Mouse (Mus musculus) monocyte, adult 2 months (primary cell): ENCODE results near the gene Atg16l2.
A peak's percentile ranks its signal among the peaks of the same experiment; 100 is the strongest.

Source experiments
- DNase-seq, 2 experiments: peaks; one replicate each; pipeline ENCODE4 v3.0.0; 2022; ENCODE audit warnings: low spot score in 2 of 2, low read depth in 1 of 2

Gene Atg16l2

GRCm38 (mm10) chr7:101301881-101302456, at the start of gene Atg16l2:
Gene Atg16l2, minus strand, starts transcription at chr7:101302251.
- peak; percentile 81 to 93 for DNase-seq

GRCm38 (mm10) chr7:101349861-101350260, 47.8 kb upstream of the Atg16l2 start:
- DNase-seq, result no peak

- no peak for DNase-seq
Observed at GRCm38 (mm10) chr7:101348312-101348711, 46.3 kb upstream of the Atg16l2 start.

GRCm38 (mm10) chr7:101347767-101348270, 45.8 kb upstream of the Atg16l2 start, which contains the start of gene Arap1:
Gene Arap1, plus strand, starts transcription at chr7:101348067.
- DNase-seq, result peak in 1 of 2 experiments; percentile 38

- no peak for DNase-seq
Observed at GRCm38 (mm10) chr7:101346991-101347390, 44.9 kb upstream of the Atg16l2 start.

DNA sequence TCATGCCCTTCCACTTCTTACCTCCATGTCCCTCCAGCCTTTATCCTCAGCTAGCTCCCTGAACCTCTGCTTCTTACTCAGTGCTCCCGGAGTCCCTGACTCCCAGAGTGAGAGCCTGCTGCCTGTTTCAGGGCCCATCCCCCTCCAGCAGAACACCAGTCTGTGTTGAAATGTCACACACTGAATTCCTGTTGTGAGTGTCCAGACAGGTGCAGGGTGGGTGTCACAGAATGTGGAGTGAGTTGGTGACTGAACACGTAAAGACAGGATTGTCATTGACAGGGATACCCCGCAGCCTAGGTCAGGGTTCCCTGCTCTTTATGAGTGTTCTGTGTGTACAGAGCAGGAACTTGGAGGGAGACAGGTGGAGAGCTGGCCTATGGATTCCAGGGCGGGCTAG, 42.8 kb upstream of the Atg16l2 start:
- no peak for DNase-seq

GRCm38 (mm10) chr7:101343135-101343534, 41.1 kb upstream of the Atg16l2 start:
- DNase-seq, result no peak

- DNase-seq, result no peak
Observed at GRCm38 (mm10) chr7:101341405-101341804, 39.4 kb upstream of the Atg16l2 start.

DNA sequence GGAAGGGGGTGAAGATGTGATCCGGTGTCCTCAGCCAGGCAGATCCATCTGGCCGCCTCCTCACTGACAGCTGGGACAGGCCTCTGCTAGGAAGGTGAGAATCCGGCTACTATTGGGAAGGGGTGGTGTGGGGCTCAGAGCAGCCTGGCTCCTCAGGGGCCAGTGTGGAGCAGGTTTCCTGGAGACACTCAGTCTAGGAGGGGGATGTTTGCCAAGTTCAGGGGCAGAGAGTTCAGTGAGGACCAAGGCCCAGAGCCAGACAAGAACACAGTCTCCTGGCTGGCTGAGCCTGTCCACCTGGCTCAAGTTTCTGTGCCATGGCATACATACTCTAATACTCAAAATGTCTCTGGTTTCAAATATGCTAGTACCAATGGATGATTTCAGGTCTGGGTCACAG, 35.4 kb upstream of the Atg16l2 start:
- no peak for DNase-seq

GRCm38 (mm10) chr7:101336686-101337085, 34.6 kb upstream of the Atg16l2 start:
- DNase-seq, result no peak

GRCm38 (mm10) chr7:101335228-101335627, 33.2 kb upstream of the Atg16l2 start:
- DNase-seq, result no peak

DNA sequence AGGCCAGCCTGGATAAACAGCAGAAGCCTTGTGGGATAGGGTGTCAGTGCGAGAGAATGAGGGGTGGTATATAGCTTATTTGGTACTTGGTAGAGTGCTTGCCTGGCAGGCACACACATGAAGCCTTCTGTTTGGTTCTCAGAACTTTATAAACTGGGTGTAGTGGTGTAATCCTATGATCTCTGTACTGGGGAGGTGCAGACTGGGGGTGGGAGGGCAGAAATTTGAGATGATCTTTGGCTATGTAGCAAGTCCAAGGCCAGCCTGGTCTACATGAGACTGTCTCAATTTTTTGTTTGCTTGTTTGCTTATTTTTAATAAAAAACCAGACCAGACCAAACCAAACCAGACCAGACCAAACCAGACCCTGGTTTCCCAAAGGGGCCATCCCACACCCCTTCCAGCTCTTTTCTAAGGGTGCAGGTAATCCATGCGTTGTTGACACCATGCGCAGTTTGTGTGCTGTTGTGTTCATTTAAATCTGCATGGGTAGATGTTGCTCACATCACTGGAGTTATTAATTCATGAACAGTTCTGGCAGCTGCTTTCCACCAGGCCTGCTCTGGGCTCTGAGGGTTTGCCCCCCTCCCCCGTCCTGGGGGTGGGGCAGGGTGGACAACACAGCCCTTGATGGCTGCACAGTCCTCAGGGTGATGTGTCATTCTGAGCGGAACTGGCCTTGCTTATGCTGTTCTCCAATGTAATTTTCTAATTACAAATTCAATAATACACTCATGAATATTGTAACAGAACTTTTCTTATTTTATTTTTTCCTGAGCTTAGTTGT, 30.2 kb upstream of the Atg16l2 start:
- DNase-seq, result no peak

DNA sequence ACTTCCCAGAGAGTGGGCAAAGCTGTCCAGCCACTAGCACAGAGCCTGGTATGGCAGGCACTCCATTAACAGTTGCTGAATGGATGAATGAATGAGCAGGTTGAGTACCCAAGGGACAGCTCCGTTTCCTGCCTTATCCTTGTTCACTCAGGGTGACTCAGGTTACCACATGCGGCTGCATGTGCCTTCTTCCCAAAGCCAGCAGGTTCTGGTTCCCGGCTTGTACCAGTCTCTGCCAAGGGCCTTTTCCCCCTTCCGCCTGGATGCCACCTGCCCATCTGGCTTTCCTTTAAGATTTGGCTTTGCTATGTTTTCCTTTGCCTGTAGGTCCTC, 28.8 kb upstream of the Atg16l2 start:
- DNase-seq, result no peak

- DNase-seq, result no peak
Observed at GRCm38 (mm10) chr7:101330074-101330840, 28.2 kb upstream of the Atg16l2 start.

- DNase-seq, result no peak
Observed at GRCm38 (mm10) chr7:101329606-101330005, 27.6 kb upstream of the Atg16l2 start.

DNA sequence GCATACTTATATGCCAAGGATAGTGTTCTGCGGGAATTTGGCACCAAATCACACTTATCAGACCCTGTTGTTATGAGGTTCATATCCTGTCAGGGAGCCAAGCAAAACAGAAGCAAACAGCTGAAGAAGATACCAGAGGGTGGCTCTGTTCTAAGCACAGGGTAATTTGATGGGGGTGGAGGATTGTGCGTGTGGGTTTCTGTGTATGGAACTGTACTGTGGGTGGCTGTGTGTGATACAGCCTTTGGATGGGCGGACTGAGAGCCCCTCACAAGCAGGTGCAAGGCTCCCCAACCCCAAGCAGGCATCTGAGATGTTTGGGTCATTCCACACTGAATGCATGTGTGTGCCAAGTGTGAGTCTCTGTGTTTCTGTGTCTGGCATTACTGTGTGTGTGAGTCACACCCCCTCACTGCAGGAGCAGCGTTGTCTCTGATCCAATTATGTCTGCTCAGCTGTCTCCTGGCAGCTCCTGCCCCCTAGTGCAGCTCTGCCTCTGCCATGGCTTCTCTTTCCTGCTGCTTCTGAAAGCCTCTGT, 26.6 kb upstream of the Atg16l2 start:
- no peak for DNase-seq

DNA sequence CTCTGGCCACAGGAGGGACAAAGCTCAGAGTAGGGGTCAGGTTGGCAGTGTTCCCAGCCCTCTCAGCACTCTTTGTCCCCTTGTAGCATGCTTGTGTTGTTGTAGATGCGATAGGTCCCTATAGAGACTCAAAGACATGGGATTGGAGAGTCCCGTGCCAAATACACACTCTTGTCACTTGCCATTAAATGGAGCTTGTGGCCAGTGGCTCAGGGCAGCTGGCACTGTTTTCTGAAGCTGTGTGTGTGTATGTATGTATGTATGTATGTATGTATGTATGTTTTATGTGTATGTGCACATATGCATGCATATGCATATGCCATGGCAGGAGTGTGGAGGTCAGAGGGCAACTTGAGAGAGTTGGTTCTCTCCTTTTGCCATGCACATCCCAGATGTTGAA, 25.7 kb upstream of the Atg16l2 start:
- no peak for DNase-seq

DNA sequence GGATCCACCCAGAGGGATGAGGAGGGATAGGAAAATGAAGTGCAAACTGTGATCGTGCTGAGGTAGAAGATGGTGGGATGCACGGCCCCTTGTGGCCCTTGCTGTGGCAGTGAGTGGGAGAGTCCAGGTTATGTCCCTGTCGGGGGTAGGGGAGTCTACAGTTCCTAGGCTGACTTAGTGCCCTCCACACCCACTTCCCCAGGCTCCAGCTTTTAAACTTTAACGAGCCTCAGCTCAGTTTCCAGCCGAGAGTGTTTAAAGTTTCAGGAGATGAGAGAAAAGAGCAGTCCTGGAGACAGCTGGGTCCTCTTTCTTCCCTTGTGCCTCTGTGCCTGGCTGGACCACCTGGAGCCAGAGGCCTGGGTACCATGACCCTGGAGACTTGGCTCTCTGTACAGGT, 25.2 kb upstream of the Atg16l2 start:
- no peak for DNase-seq

DNA sequence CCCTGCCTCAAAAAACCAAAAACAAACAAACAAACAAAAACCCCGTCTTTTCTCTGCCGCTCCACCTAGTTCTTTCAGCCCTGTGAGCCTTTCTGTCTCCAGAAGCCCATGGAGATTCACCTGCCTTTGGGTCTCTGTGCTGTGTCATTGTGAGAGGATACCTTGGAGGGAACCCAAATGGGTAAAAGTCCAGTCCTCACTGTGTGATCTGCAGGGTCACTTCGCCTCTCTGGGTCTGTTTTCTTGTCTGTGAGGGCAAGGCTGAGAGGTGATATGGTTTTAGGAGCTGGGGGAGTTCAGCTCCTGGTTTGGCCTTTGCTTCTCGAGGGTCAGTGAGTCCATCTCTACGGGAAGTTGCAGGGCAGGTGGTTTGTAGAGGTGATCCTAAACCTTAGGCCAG, 24.0 kb upstream of the Atg16l2 start:
- DNase-seq, result no peak

GRCm38 (mm10) chr7:101324142-101324962, 22.3 kb upstream of the Atg16l2 start:
- no peak for DNase-seq

GRCm38 (mm10) chr7:101323141-101323594, 21.1 kb upstream of the Atg16l2 start:
- DNase-seq, result no peak
